Mouse (Mus musculus): ENCODE measurements around the gene Zranb3.

DNA sequence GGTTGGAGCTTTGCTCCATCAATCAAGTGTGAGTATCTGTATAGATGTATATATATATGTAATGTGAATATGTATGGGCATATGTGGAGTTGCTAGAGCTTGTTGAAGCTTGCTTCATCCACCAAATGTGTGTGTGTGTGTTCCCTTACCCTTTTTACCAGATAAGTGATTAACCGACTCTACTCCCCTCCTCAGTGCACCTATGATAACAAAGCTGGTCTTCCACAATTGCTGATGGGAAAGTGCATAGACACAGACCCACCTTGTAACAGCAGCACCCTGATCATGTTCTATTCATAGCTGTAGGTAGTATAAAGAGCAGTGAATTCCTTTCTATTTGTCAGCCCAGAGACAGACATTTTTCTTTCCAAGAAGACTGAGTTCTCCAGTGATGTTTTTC, 40.7 kb downstream of the Zranb3 start:
- no peak for TF ChIP-seq CTCF (IDR thresholded peaks at IDR 0.05; ENCODE audit: control insufficient read depth, insufficient read depth, low read length)
- TF ChIP-seq POLR2A (IDR thresholded peaks at IDR 0.05; ENCODE audit: borderline replicate concordance, control insufficient read depth, low read depth, low read length) = no peak

All from bone marrow, adult 2 months (tissue).